Mouse (Mus musculus) adipocyte (in vitro differentiated cells): ENCODE measurements around the gene D1Ertd622e.
A peak's percentile ranks its signal among the peaks of the same experiment; 100 is the strongest.
"Not testable (repeated sequence)": the region's sequence is repeated elsewhere in the genome, so short reads cannot be mapped to it uniquely, and the experiment has no call there.

ENCODE experiments used
- DNase-seq: peaks from one replicate; pipeline ENCODE4 v3.0.0-alpha.2; 2016; ENCODE audit warnings: low spot score

Gene D1Ertd622e

GRCm38 (mm10) chr1:97580680-97581079, 81.2 kb downstream of the D1Ertd622e start:
- not testable (repeated sequence) for DNase-seq

GRCm38 (mm10) chr1:97580270-97580669, 81.6 kb downstream of the D1Ertd622e start:
- DNase-seq: no peak

- no peak for DNase-seq
Observed at GRCm38 (mm10) chr1:97578025-97578417, 83.9 kb downstream of the D1Ertd622e start.

- DNase-seq: no peak
Observed at GRCm38 (mm10) chr1:97577062-97578024, 84.5 kb downstream of the D1Ertd622e start.

GRCm38 (mm10) chr1:97576576-97576975, 85.3 kb downstream of the D1Ertd622e start:
- DNase-seq: no peak

- DNase-seq: no peak
Observed at GRCm38 (mm10) chr1:97570814-97571213, 91.1 kb downstream of the D1Ertd622e start.

GRCm38 (mm10) chr1:97567956-97568355, 93.9 kb downstream of the D1Ertd622e start:
- no peak for DNase-seq

GRCm38 (mm10) chr1:97564641-97565040, 97.2 kb downstream of the D1Ertd622e start:
- peak; percentile 50 for DNase-seq

GRCm38 (mm10) chr1:97562867-97563266, 99.0 kb downstream of the D1Ertd622e start:
- DNase-seq: no peak
